Mouse (Mus musculus): ENCODE data around the gene Kalrn.

Gene Kalrn

DNA sequence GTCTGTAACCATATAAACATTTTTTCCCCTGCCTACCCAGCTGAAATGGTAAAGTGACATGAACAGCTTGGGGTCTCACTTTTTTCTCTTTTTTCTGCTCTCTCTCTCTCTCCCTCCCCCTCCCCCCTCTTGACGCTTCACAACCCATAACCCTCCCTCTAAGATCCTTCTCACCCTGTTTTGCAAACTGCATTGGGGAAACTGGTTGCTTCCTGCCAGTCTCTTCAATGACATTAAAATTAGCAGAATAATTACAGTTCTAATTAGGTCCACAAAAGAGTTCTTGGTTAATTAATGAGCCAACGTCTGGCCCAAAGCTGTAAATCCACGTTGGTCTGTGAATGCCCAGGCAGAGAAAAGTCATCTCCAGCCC is 478.3 kb downstream of the Kalrn start:
- Histone ChIP-seq H3K36me3 (ENCODE audit: insufficient read depth, low read length) (no peaks in the 10 kb centered on the region), H3K4me3 (replicated peaks; ENCODE audit: low read length) (peak overlapping the region; percentile 86), H3K9me3 (ENCODE audit: low read length) (no peaks in the 10 kb centered on the region), H3K4me1 (replicated peaks; ENCODE audit: low read depth, low read length) (peaks cover 35% of the 10 kb centered on the region), H3K27me3 (ENCODE audit: insufficient read depth, low read length) (peaks cover 54% of the 10 kb centered on the region)
- no peak for TF ChIP-seq NANOG (IDR thresholded peaks at IDR 0.05; ENCODE audit: borderline replicate concordance, low read length)
- no peak for TF ChIP-seq POU5F1 (IDR thresholded peaks at IDR 0.05; ENCODE audit: borderline replicate concordance, low read length)
- TF ChIP-seq CTCF (conservative IDR thresholded peaks at IDR 0.05; ENCODE audit: low read length): no peak

DNA sequence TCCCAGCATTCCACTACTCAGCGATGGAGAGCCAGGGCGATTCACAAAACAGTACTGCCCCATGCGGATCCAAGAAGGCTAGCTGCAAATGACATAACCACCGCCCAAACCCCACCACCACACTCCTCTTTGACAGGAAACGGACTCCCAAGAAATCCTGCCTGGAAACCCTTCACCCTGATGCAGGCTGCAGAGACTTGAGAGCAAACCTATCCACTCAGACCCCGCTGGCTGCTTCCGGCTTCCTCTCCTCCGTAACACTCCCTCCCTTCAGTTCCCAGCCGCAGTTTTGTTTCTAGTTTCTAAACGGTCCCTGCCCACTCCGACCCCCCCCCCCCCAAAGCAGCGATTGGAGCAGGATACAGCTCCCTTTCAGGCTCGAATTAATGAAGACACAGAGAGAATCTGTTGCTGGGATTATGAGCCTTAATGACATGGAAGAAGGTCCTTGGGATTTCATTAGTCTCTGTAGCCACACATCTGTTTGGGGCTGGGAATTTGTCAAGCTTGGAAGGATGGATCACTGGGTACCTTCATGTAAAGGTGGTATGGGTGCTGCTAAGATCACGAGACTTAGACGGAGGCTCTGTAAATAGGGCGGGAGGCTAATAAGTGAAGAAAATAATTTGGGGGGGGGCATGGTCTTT is 478.8 kb downstream of the Kalrn start:
- TF ChIP-seq NANOG (IDR thresholded peaks at IDR 0.05; ENCODE audit: borderline replicate concordance, low read length) (no peak), CTCF (conservative IDR thresholded peaks at IDR 0.05; ENCODE audit: low read length) (no peak), POU5F1 (IDR thresholded peaks at IDR 0.05; ENCODE audit: borderline replicate concordance, low read length) (no peak)
- Histone ChIP-seq H3K36me3 (ENCODE audit: insufficient read depth, low read length) (no peaks in the 10 kb centered on the region), H3K4me1 (replicated peaks; ENCODE audit: low read depth, low read length) (peaks cover 40% of the 10 kb centered on the region), H3K9me3 (ENCODE audit: low read length) (no peaks in the 10 kb centered on the region), H3K4me3 (replicated peaks; ENCODE audit: low read length) (peak overlapping the region; percentile 86), H3K27me3 (ENCODE audit: insufficient read depth, low read length) (peaks cover 54% of the 10 kb centered on the region)

DNA sequence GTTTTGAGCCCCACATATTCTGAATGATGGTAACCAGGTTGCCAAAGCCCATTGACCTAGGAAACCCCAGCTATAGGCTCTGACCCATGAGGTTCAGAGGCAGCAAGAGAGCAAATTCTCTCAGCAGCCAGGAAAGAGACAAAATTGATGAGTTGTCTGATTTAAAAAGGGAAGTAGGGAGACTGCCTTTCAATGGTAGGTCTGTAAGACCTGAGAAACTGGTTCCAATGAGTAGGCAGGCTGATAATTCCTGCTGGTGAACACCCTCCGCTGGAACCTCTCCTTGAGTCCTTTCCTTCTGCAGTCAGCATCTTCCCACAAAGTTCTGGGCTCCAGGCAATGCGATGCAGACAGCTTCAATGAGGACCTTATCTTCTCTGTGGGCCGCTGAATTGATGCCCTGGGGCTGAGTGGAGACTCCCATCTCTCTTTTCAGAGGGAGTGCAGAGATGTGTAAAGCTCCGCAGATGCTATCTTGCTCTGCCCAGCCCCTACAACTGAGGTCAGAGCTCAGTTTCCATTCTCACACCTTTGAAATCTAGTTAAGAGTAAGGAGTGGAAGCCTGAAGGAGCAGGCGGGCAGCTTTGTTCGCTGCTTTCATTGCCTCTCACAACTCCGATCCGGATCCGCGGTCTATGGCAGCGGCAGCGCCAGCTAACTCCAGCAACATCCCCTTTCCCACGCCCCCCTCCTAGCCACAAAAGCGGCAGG is 479.4 kb downstream of the Kalrn start:
- Histone ChIP-seq H3K9me3 (ENCODE audit: low read length) (no peaks in the 10 kb centered on the region), H3K4me1 (replicated peaks; ENCODE audit: low read depth, low read length) (peaks cover 45% of the 10 kb centered on the region), H3K4me3 (replicated peaks; ENCODE audit: low read length) (peak overlapping the region; percentile 86), H3K27me3 (ENCODE audit: insufficient read depth, low read length) (peaks cover 54% of the 10 kb centered on the region), H3K36me3 (ENCODE audit: insufficient read depth, low read length) (no peaks in the 10 kb centered on the region)
- TF ChIP-seq POU5F1 (IDR thresholded peaks at IDR 0.05; ENCODE audit: borderline replicate concordance, low read length) (no peak), NANOG (IDR thresholded peaks at IDR 0.05; ENCODE audit: borderline replicate concordance, low read length) (no peak)

DNA sequence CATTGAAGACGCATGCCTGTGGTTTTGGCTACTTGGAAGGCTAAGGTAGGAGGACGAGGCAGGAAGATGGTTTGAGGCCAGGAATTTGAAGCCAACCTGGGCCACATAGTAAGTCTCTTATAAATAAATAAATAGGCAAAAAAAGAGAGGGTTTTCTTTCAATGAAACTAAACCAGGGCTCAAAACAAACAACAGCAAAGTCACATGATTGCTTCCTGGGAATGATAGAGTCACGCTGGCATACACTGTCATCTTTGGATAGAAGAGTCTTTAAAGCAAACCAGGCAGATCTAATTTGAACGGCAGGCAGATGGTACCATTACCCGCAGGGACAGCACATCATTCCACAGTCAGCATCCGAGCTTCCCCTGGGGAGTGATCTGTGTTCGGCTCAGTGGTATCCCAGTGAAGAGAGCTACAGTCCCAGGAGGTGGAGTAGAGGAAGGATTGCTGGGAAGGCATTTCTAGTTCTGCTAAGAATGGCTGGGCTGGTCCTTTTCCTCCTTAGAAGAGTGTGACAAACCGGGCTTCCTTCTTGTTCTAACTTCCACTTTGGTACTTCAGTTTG is 483.7 kb downstream of the Kalrn start:
- H3K9me3 ChIP-seq (ENCODE audit: low read length): no peaks in the 10 kb centered on the region
- H3K4me1 ChIP-seq (replicated peaks; ENCODE audit: low read depth, low read length): peaks cover 72% of the 10 kb centered on the region
- H3K27me3 ChIP-seq (ENCODE audit: insufficient read depth, low read length): peaks cover 34% of the 10 kb centered on the region
- no peak overlapping the region for H3K4me3 ChIP-seq (replicated peaks; ENCODE audit: low read length)
- TF ChIP-seq POU5F1 (IDR thresholded peaks at IDR 0.05; ENCODE audit: borderline replicate concordance, low read length) (no peak), NANOG (IDR thresholded peaks at IDR 0.05; ENCODE audit: borderline replicate concordance, low read length) (no peak), CTCF (conservative IDR thresholded peaks at IDR 0.05; ENCODE audit: low read length) (no peak)
- no peaks in the 10 kb centered on the region for H3K36me3 ChIP-seq (ENCODE audit: insufficient read depth, low read length)

DNA sequence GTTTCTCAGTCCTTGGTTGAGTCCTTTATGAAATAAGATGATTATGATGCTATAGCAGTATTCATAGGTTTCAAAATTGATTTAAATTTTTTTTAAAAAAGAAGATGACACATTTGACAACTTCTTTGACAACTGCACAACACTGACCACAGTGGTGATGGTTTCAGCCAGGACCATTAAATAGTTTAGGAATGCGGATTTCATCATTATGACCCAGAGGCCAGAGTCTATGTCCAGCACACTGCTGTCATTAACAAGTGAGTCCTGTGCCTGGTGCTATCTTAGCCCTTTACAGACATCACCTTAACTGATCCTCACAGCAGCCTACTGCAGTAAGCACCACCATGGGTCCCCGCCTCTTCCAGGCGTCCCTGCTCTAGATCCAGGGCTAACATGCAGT is 484.3 kb downstream of the Kalrn start:
- H3K36me3 ChIP-seq (ENCODE audit: insufficient read depth, low read length): no peaks in the 10 kb centered on the region
- no peak overlapping the region for H3K4me3 ChIP-seq (replicated peaks; ENCODE audit: low read length)
- peaks cover 72% of the 10 kb centered on the region for H3K4me1 ChIP-seq (replicated peaks; ENCODE audit: low read depth, low read length)
- H3K9me3 ChIP-seq (ENCODE audit: low read length): no peaks in the 10 kb centered on the region
- TF ChIP-seq NANOG (IDR thresholded peaks at IDR 0.05; ENCODE audit: borderline replicate concordance, low read length) (no peak), CTCF (conservative IDR thresholded peaks at IDR 0.05; ENCODE audit: low read length) (no peak), POU5F1 (IDR thresholded peaks at IDR 0.05; ENCODE audit: borderline replicate concordance, low read length) (no peak)
- H3K27me3 ChIP-seq (ENCODE audit: insufficient read depth, low read length): peaks cover 29% of the 10 kb centered on the region

DNA sequence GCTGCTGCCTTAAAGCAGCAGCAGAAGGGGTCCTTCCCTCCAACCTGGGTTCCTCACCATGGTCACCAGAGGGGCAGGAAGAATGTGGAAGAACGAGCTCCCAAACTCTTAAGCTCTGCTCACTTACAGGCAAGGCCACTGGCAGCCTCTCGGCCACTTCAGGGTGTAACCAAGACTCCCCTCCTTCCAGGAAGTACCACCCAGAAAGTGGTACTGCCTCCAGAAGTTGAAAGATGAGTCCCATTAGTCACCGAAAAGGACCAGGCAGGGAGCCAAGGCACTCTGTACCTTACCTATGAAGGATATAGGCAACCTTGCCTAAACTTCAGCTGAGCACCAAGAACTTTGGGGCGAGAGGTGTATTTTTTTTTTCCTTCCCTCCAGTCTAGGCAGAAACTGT is 485.0 kb downstream of the Kalrn start:
- no peaks in the 10 kb centered on the region for H3K9me3 ChIP-seq (ENCODE audit: low read length)
- H3K27me3 ChIP-seq (ENCODE audit: insufficient read depth, low read length): peaks cover 22% of the 10 kb centered on the region
- H3K4me3 ChIP-seq (replicated peaks; ENCODE audit: low read length): peak overlapping the region; percentile 17; the same call in 1 of the 2 replicates
- TF ChIP-seq CTCF (conservative IDR thresholded peaks at IDR 0.05; ENCODE audit: low read length): no peak
- TF ChIP-seq POU5F1 (IDR thresholded peaks at IDR 0.05; ENCODE audit: borderline replicate concordance, low read length): no peak
- TF ChIP-seq NANOG (IDR thresholded peaks at IDR 0.05; ENCODE audit: borderline replicate concordance, low read length): no peak
- H3K36me3 ChIP-seq (ENCODE audit: insufficient read depth, low read length): no peaks in the 10 kb centered on the region
- peaks cover 68% of the 10 kb centered on the region for H3K4me1 ChIP-seq (replicated peaks; ENCODE audit: low read depth, low read length)

DNA sequence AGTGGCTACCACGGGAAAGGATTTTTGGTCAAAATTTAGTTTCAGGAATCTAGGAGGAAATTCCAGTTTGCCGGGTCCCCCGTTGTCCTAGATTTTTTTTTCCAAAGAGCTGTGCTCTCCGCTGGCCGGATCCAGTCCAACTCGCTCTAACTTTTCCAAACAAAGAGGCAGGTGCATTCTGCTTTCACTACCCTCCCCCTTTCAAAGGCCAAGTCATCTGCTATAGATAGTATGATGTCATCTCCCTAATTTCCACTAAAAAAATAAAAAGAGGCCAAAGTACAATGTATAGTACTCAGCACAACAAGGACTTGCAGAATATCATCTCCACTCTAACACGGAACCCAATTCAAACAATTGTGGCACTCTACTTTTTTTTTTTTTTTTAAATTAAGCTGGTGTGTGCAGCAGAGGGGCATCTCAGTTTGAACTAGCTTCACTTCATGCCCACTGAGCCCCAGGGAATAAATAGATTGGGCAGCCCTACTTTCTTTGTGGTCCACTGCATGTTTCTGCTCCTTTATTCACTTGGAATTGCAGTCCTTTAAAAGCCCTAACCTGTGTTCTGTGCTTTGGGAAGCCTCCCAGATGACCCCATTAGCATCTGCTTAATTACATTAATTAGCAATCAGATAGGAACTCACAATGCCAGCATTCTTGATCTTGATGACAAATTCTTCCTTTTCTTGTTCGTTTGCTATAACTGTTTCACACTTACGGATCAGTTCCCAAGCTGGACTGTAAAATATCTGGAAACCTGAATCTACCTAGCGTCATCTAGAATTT is 489.0 kb downstream of the Kalrn start:
- TF ChIP-seq POU5F1 (IDR thresholded peaks at IDR 0.05; ENCODE audit: borderline replicate concordance, low read length) (no peak), NANOG (IDR thresholded peaks at IDR 0.05; ENCODE audit: borderline replicate concordance, low read length) (no peak), CTCF (conservative IDR thresholded peaks at IDR 0.05; ENCODE audit: low read length) (no peak)
- 0 out of 2 replicates have a peak, but pooled peaks cover 2% of the 10 kb centered on the region for H3K27me3 ChIP-seq (ENCODE audit: insufficient read depth, low read length)
- H3K36me3 ChIP-seq (ENCODE audit: insufficient read depth, low read length): no peaks in the 10 kb centered on the region
- H3K9me3 ChIP-seq (ENCODE audit: low read length): no peaks in the 10 kb centered on the region
- H3K4me3 ChIP-seq (replicated peaks; ENCODE audit: low read length): no peak overlapping the region
- peaks cover 72% of the 10 kb centered on the region for H3K4me1 ChIP-seq (replicated peaks; ENCODE audit: low read depth, low read length)

Measured in E14TG2a.4 (cell line).